In genomic region chr10:3662571-3662970, GRCm38 (mm10) we compare ENCODE assay signal across 20 mouse cellular contexts.
"Had no signal": no experiment of that assay in that cellular context is flagged by ENCODE, and none has a peak within 500 bp of the region (broad histone marks: within the 10 kb centered on the region; RNA-seq: fewer than 3 reads in every experiment).

No protein-coding gene starts in this region.

- H3K4me1 ChIP-seq: limb, embryonic 12.5 days; limb, embryonic 15.5 days; midbrain, embryonic 12.5 days; midbrain, embryonic 15.5 days; neural tube, embryonic 12.5 days; neural tube, embryonic 15.5 days; stomach, embryonic 15.5 days had no signal

- H3K4me2 ChIP-seq: limb, embryonic 12.5 days; limb, embryonic 15.5 days; liver, embryonic 11.5 days; lung, embryonic 14.5 days; midbrain, embryonic 12.5 days; midbrain, embryonic 15.5 days; neural tube, embryonic 12.5 days; neural tube, embryonic 15.5 days; stomach, embryonic 15.5 days had no signal

- DNase-seq: left cerebral cortex, postnatal 4 days; liver, postnatal 0 days; lung, embryonic 14.5 days; retina, postnatal 1 day; right cerebral cortex, postnatal 25 days; spleen, adult 18-20 months; thymus, postnatal 25 days had no signal

- H3K27me3 ChIP-seq: limb, embryonic 12.5 days; limb, embryonic 15.5 days; midbrain, embryonic 12.5 days; midbrain, embryonic 15.5 days; neural tube, embryonic 12.5 days; neural tube, embryonic 15.5 days; stomach, embryonic 15.5 days had no signal

- H3K9ac ChIP-seq: limb, embryonic 12.5 days; limb, embryonic 15.5 days; liver, embryonic 14.5 days; liver, postnatal 0 days; lung, embryonic 14.5 days; midbrain, embryonic 12.5 days; midbrain, embryonic 15.5 days; neural tube, embryonic 12.5 days; neural tube, embryonic 15.5 days; stomach, embryonic 15.5 days had no signal

- ATAC-seq: inflammation-experienced regulatory T-cells, adult 6 months; intestine, embryonic 16.5 days; liver, postnatal 0 days; lung, postnatal 0 days; midbrain, embryonic 15.5 days had no signal

- H3K27ac ChIP-seq: limb, embryonic 12.5 days; limb, embryonic 15.5 days; liver, embryonic 14.5 days; macrophage; midbrain, embryonic 12.5 days; midbrain, embryonic 15.5 days; neural tube, embryonic 12.5 days; neural tube, embryonic 15.5 days; stomach, embryonic 15.5 days had no signal

- H3K36me3 ChIP-seq: limb, embryonic 12.5 days; limb, embryonic 15.5 days; midbrain, embryonic 12.5 days; midbrain, embryonic 15.5 days; neural tube, embryonic 12.5 days; neural tube, embryonic 15.5 days; stomach, embryonic 15.5 days had no signal

- H3K9me3 ChIP-seq: limb, embryonic 15.5 days; midbrain, embryonic 15.5 days; neural tube, embryonic 12.5 days; neural tube, embryonic 15.5 days; stomach, embryonic 15.5 days had no signal

- H3K4me3 ChIP-seq: limb, embryonic 12.5 days; limb, embryonic 15.5 days; midbrain, embryonic 12.5 days; midbrain, embryonic 15.5 days; neural tube, embryonic 12.5 days; neural tube, embryonic 15.5 days; stomach, embryonic 15.5 days had no signal
